Mouse (Mus musculus) left cerebral cortex, adult 18-20 months (tissue): ENCODE data around the gene Grtp1. TPM values are rescaled to one million over a fixed set of nuclear protein-coding genes. Genes with fewer than 3 reads are reported as not detected.

Experiments used
- DNase-seq, 2 experiments: peaks; one replicate each; pipeline ENCODE4 v3.0.0; 2021 to 2022; ENCODE audit warnings: low spot score in 2 of 2, mixed read lengths in 1 of 2
- total RNA-seq, 2 experiments: library from RNA; stranded (reverse); gene quantifications; 2 replicates each; pipeline ENCODE4 v1.2.3; 2021

Gene Grtp1
- total RNA-seq, 2 experiments from 2014 or later, result 5.1 to 5.2 TPM

DNA sequence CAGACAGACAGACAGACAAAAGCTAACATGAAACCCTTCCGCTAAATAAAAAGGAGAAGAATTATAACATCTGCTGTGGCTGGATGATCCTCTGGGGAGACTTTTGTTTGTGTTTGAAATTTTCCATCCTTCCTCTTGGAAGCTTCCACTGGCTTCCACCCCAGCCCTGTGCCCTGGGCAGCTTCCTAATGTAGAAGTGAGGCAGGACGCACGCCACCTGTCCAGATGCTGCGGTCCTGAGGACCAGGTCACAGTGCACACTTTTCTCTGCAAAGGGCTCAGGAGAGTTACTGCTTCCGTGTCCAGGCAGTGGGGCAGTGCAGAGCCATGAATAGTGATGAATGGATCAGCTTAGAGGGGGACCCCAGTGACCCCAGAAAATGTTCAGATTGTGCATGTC, 4.9 kb upstream of the Grtp1 start:
- DNase-seq, result no peak

GRCm38 (mm10) chr8:13204371-13205140, 4.1 kb upstream of the Grtp1 start:
- no peak for DNase-seq

DNA sequence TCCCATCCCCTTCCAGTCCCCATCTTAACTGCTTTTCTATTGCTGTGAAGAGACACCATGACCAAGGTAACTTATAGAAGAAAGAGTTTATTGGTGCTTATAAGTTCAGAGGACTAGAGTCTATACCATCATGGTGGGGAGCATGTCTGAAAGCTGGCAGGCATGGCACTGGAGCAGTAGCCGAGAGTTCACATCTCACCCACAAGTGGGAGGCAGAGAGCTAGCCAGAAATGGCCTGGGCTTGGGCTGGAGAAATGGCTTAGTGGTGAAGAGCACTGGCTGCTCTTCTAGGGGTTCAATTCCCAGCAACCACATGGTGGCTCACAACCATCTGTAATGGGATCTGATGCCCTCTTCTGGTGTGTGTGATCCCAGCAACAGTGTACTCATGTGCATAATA, 3.1 kb upstream of the Grtp1 start:
- DNase-seq, result no peak

DNA sequence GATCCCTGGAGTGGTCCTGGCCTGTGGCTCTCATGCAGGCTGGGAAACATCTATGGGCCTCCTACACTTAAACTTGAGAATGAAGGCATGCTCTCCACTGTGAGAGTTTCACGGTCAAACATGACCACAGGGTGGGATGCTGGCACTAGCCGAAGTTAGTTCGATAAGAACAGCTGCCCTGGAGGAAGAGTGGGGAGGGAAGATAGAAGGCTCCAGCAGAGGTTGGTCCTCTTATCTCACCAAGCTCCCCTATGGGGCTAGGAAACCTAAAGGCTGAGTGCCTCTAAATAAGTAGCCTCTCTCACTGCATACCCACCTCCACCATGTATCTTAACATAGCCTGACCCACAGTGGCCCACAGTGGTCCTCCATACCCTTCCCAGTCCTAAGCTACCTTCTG, 2.4 kb upstream of the Grtp1 start:
- DNase-seq, result no peak

GRCm38 (mm10) chr8:13202041-13202440, 1.6 kb upstream of the Grtp1 start:
- no peak for DNase-seq

DNA sequence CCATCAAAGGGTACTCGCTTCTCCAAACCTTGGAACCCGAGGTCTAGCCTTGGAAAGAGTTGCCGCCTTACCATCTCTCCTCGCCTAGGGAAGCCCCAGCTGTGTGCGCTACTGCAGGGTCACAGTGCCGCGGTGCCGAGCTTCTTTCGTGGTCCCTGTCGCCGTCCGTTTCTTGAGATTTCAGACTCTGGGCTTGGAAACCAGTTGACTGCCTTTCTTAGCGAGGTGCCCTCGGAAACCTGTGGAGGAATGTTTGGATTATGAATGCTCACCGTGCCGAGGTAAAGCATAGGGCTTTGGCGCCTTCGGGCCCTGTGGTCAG, 554 bp upstream of the Grtp1 start:
- no peak for DNase-seq

DNA sequence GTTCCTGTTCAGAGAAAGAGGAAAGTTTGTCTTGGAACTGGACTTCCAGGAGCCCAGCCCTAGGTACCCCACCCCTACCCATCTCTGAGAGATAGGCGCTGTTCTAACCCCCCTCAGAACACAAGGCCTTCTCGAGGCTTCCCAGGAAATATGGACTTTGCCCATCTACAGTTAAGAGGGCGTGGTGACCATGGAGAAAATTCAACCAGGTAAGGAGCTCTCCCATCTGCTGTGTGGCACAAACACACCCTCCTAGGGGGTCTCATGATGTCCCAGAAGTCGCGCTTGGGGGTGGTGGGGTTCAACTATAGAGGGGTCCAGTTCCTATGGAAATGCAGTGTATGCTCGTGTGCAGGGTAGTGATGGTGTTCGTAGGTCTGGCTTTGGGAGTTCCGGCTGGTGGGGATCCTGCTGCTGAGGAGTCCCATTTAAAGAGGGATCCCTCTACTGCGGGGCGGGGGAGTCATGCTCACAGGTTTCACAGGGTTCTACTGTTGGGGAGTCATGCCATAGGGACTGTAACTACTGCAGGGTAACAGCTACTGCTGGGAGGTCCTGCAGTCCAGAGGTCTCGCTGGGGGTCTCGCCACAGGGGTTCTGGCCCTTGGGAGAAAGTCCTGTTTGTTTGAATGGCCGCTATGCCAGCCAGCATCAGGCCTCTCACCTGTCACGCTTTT, 897 bp downstream of the Grtp1 start:
- DNase-seq, result no peak

GRCm38 (mm10) chr8:13197493-13197892, 2.9 kb downstream of the Grtp1 start:
- no peak for DNase-seq

- DNase-seq, result no peak
These were observed 5.6 kb downstream of the Grtp1 start for GRCm38 (mm10) chr8:13194818-13195217.

DNA sequence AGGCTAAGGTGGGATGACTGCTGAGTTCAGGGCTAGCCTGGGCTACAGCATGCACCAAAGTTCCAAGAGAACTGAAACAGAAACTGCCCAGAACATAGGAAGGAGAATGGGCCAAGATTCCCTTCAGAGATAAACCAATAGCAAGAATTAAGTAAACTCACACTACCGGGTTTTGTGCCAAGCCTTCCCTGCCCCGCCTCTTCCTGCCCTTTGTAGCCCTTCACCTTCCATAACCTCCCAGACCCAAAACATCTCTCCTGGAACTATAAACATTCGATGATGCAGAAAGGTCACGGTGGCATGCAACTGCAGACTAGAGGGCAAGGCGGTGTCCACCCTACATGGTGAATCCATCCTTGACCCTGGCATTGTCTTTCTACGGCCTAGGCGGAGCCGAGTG, 10.2 kb downstream of the Grtp1 start:
- no peak for DNase-seq

- DNase-seq, result no peak
These were observed 11.6 kb downstream of the Grtp1 start for GRCm38 (mm10) chr8:13188857-13189256.

DNA sequence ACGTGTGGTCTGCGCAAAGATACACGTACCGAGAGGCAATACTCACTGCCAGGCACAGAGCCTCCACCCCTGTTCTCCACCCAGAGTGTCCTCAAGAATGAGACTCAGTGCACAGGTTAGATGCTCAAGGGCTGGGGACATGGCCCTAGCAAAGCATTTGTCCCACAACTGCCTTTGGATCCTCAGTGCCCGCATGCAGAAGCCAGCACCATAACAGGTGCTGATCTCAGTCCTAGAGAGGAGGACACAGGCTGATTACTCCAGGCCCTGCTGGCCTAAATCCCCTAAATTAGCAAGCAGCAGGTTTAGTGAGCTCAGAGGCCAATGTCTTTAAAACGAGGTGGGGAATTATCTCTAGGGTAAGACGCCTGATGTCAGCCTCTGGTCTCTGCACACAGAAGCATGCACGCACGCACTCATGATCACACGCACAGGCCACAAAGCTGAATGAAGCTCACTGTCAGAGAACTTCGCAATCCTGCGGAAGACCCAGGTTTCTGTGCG, 12.3 kb downstream of the Grtp1 start:
- DNase-seq, result no peak

- DNase-seq, result no peak
These were observed 12.8 kb downstream of the Grtp1 start for GRCm38 (mm10) chr8:13187638-13188037.

- no peak for DNase-seq
These were observed 13.2 kb downstream of the Grtp1 start for GRCm38 (mm10) chr8:13187229-13187628.

DNA sequence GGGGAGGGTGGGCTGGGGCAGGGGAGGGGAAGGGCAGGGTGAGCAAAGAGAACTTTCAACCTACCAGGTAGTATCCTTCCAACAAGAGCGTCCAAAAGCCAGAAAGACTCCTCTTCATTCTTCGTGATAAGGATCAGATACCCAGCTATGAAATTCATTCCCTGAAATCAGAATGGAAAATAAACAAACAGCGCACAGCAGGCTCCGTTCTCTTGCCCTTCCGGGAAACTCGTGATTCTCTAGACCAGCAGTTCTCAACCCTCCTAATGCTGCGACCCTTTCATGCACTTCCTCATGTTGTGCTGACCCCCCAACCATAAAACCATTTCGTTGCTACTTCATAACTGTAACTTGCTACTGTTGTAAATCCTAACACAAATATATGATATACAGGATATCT, 13.6 kb downstream of the Grtp1 start:
- no peak for DNase-seq

DNA sequence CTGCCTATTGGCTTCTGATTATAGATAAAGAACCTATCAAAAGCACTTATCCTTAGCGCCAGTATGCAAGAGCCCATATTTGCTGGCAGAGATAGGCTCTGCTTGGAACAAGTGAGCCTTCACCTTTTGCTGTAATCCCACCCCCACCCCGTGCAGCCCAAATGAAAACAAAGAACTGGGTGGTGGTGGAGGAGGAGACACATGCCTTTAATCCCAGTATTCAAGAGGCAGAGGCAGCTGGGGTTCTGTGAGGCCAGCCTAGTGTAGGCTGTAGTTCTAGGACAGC, 18.8 kb downstream of the Grtp1 start:
- DNase-seq, result no peak

DNA sequence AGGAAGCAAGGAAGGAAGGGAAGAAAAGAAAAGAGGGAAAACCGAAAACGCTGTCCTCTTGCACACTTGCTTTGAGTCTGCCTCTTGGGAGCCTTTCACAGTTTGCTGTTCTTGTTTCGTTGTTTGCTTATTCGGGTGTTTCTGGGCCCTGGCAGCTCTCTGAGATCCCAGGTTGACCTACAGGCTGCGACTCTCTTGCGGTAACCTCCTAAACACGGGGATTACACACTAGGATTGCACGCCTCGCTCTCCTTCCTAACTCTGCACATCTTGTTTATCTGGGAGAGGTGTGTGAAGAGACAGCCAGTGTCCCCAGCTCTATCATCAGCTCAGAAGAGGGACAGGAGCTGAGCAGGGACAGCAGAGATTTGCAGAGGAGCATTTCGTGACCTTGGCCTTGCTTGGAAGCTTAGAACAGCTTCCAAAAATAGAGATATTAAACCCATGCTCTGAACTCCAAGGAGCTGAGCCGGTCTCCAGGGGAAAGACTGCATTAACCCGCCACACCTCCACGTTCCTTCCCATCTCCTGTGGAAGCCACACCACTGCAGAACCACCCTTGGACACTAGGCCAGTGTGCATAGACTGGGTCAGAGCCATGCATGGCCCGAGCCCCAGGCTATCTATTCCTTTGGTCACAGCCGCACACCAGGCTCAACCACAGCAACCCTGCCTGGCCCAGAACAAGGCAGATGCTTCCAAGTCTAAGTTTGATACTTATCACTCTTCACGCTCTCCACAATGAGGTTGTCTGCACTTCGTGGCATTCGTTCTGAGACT, 19.3 kb downstream of the Grtp1 start:
- DNase-seq, result no peak

- DNase-seq, result no peak
These were observed 20.0 kb downstream of the Grtp1 start for GRCm38 (mm10) chr8:13180408-13180807.

DNA sequence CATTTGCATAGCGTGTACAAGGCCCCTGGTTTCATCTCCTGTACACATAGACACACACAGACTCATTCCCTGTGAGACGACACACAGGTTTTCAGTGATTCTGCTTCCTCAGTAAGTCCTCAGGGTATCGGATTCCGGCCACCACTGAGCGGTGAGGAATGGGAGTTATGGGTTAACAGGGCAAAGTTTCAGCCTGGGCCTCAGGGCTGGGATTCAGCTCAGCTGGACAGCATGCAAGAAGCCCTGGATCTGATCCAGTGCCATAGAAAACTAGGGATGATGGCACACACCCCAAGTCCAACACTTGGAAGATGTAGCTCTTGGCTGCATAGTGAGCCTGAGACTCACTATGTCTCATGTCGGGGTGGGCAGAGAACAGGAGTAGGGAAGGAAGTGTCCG, 20.5 kb downstream of the Grtp1 start:
- no peak for DNase-seq

GRCm38 (mm10) chr8:13179482-13179881, 20.9 kb downstream of the Grtp1 start:
- no peak for DNase-seq

DNA sequence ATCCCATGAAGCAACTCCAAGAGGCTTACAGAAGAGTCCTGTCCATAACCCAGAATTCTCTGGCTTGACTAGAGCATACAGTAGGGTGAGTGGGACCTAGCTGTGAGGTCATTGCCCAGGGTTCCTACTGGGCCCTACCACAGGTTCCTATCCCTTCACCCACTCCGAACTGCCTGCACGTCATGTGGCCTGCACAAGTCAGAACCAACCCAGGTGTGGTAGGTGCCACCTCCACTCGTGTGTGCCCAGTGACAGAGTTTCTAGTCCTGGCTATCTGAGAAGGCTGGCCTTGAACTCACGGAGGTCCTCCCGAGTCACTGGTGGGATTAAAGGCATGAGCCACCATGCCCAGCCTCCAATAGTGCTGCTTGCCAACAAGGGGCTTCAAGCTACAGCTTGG, 22.3 kb downstream of the Grtp1 start:
- no peak for DNase-seq

- no peak for DNase-seq
These were observed 23.1 kb downstream of the Grtp1 start for GRCm38 (mm10) chr8:13177173-13177852.
